9 mouse cellular contexts compared by ENCODE assay signal in the genomic region with DNA sequence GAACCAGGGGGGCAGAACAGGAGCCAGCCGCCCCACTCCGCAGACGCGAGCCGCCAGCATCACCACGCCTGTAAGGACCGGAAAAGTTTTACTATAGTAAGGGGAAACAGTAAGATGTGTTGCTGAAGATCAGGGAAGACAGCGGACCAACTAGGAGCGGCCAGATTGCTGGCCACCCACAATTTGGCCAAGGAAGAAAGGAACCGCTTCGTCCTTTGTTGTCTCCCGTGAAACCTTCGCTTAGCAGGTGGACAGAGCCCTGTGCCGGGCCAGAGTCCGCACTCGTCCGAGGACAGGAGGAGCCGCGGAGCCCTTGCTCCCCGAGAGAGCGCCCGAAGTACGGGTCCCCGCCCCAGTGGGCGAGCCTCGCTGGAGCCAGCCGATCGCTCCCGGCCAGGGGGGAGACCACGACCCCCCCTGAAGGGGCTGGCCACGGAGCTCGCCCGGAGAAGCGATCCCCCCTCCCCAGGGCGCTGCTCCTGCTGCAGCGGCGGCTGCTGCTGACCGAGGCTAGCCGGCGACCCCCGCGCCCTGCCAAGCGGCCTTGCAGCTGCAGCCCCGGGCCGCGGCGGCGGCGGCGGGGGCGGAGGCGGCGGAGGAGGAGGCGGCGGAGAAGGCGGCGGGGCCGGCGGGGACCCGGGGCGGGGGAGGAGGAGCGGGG. TPM values are rescaled to one million over a fixed set of nuclear protein-coding genes. Genes with fewer than 3 reads are reported as not detected.
DNase-seq lines count a peak whose midpoint lies in the region; ATAC-seq and TF ChIP-seq lines count a peak whose summit lies in the region.
"Had no signal": no experiment of that assay in that cellular context is flagged by ENCODE, and none has a peak within 500 bp of the region (broad histone marks: within the 10 kb centered on the region; RNA-seq: fewer than 3 reads in every experiment).

No protein-coding gene starts in this region.

- H3K4me1 ChIP-seq in hindbrain, postnatal 0 days (ENCODE audit: insufficient read depth, low read length): no peaks in the 10 kb centered on the region
- H3K4me1 ChIP-seq in midbrain, embryonic 10.5 days: peaks cover 2% of the 10 kb centered on the region; the same call in 1 of the 2 replicates

- H3K36me3 ChIP-seq in hindbrain, postnatal 0 days (ENCODE audit: insufficient read depth, low read length): no peaks in the 10 kb centered on the region
- H3K36me3 ChIP-seq in midbrain, embryonic 10.5 days: peaks cover 46% of the 10 kb centered on the region

- H3K4me3 ChIP-seq in hindbrain, postnatal 0 days (ENCODE audit: low read length): peak overlapping the region; percentile 76
- peak overlapping the region; percentile 99 for H3K4me3 ChIP-seq in midbrain, embryonic 10.5 days
- H3K4me3 ChIP-seq: erythroblast, embryonic 14.5 days had no signal

- no peaks in the 10 kb centered on the region for H3K27me3 ChIP-seq in hindbrain, postnatal 0 days (ENCODE audit: insufficient read depth, low read length)
- H3K27me3 ChIP-seq in midbrain, embryonic 10.5 days (ENCODE audit: low read depth, poor library complexity, severe bottlenecking): peaks cover 43% of the 10 kb centered on the region; the same call in 1 of the 2 replicates

- TF ChIP-seq CTCF in hindbrain, postnatal 0 days (IDR thresholded peaks at IDR 0.05; ENCODE audit: low read depth): no peak

- WGBS in hindbrain, postnatal 0 days: under 1% methylated on average over 27 of the region's 62 CpGs
- WGBS in midbrain, embryonic 10.5 days: under 1% methylated on average over 43 of the region's 62 CpGs

- H3K9me3 ChIP-seq in hindbrain, postnatal 0 days (ENCODE audit: low read length): no peaks in the 10 kb centered on the region
- H3K9me3 ChIP-seq in midbrain, embryonic 10.5 days (replicated peaks): no peaks in the 10 kb centered on the region

- no peak for ATAC-seq in hindbrain, postnatal 0 days
- ATAC-seq in erythroblast, adult 5-6 weeks (replicated peaks; ENCODE audit: low FRiP score, poor library complexity, severe bottlenecking): no peak

- H3K9ac ChIP-seq in hindbrain, postnatal 0 days (replicated peaks; ENCODE audit: low read length): peak overlapping the region; percentile 86

- peak overlapping the region; percentile 94 for H3K4me2 ChIP-seq in hindbrain, postnatal 0 days (ENCODE audit: low read depth, low read length)

- peak overlapping the region; percentile 91 for H3K27ac ChIP-seq in hindbrain, postnatal 0 days
- H3K27ac ChIP-seq in midbrain, embryonic 10.5 days (replicated peaks): peak overlapping the region; percentile 99

- DNase-seq in embryo, embryonic 10 days (ENCODE audit: low spot score): peak; percentile 58
- DNase-seq in embryo, embryonic 9.5 days (ENCODE audit: extremely low spot score): no peak
- DNase-seq in right cerebral cortex, postnatal 14 days: peak; percentile 47
- no peak for DNase-seq in right cerebral cortex, postnatal 36 days (ENCODE audit: low spot score in 2 of 2)
- peak; percentile 63 for DNase-seq in hindbrain, postnatal 0 days (ENCODE audit: low spot score)
- peak; percentile 75 for DNase-seq in midbrain, embryonic 10.5 days (ENCODE audit: low spot score)
- no peak for DNase-seq in spleen, postnatal 4 days (ENCODE audit: low spot score in 2 of 2)

RNA-seq across cellular contexts. Expression of a gene that starts 0.9 kb away (rescaled TPM):
- 30.7 and 37.3 TPM in 2 replicates for total RNA-seq in hindbrain, postnatal 0 days (2014; rRNA removed)
- polyA plus RNA-seq in hindbrain, postnatal 0 days (2015; fragmentation: Nextera tagmentation; extraction: Ambion mirVana): 10.3 and 10.6 TPM in 2 replicates
- polyA plus RNA-seq in midbrain, embryonic 10.5 days (2016; fragmentation: Nextera tagmentation; extraction: Ambion mirVana): 18.2 and 22.2 TPM in 2 replicates
- total RNA-seq in erythroblast, adult 5-6 weeks (2015; ENCODE audit: low replicate concordance): not detected in 2 replicates
- 0.14 TPM in 1 of 2 replicates, not detected in the other for total RNA-seq in erythroblast, adult 5-6 weeks (2017; ENCODE audit: low replicate concordance)
- polyA plus RNA-seq: erythroblast, embryonic 14.5 days had no signal

Comparison
In these comparisons a context has a peak if more than half of its experiments do, and no peak if none do; other contexts are left out.
1. DNase-seq: peak in embryo, embryonic 10 days (single experiment), right cerebral cortex, postnatal 14 days (single experiment), hindbrain, postnatal 0 days (single experiment) and midbrain, embryonic 10.5 days (single experiment); none in embryo, embryonic 9.5 days (single experiment), right cerebral cortex, postnatal 36 days (0 of 2) and spleen, postnatal 4 days (0 of 2).
2. RNA of a gene that starts 0.9 kb away (total RNA-seq): 30.7 to 37.3 TPM in hindbrain, postnatal 0 days; 0.14 TPM in erythroblast, adult 5-6 weeks; every median in the first group is over 10 times any median in the second.